Mouse (Mus musculus) T-helper 2 cell (primary cell): ENCODE results near the gene Rabgef1.

Experiments used
- in situ Hi-C: fragments of 300-600 bp; cut with MboI, MseI; formaldehyde crosslinking; loops from one replicate; pipeline ENCODE4 v1.15.1; 2025; ENCODE audit warnings: high pct_unique_total_duplicates

Rabgef1 gene

DNA sequence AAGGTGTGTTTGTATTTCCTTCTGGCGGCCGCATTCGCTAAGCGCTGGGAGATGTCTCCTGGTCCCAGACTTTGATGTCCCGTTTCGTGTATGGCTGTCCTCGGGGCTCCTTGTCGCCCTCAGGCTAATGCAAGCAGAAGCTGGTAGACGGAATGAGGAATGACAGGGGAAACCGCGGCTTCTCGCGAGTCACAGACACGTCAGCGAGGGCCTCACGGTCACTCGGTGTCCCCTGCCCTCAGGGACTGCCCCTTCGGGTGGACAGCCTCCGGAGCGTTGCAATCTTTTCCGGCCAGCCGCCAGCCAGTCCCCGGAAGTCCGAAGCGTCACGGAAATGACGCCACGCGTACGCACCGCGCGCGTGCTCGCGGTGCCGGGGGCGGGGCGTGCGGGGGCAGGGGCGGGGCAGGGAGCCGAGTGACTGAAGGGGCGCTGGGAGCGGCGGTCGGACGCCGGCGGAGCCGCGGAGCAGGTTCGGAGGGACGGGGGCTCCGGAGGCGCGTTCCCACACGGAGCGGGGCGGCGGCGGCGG lies at the start of gene Rabgef1:
Gene Rabgef1, plus strand, starts transcription at position 376 of the 532 bp plus-strand sequence.
- in situ Hi-C loops, result no loop called here

GRCm38 (mm10) chr5:130122355-130122754 lies 49.2 kb upstream of the Rabgef1 start:
- in situ Hi-C loops, result loop anchor here (5.0 kb wide), 1 partner anchor 55 kb away; no protein-coding TSS in a partner anchor

GRCm38 (mm10) chr5:130124271-130124670 lies 47.3 kb upstream of the Rabgef1 start:
- in situ Hi-C loops, result loop anchor here (5.0 kb wide), 1 partner anchor 57 kb away; no protein-coding TSS in a partner anchor

DNA sequence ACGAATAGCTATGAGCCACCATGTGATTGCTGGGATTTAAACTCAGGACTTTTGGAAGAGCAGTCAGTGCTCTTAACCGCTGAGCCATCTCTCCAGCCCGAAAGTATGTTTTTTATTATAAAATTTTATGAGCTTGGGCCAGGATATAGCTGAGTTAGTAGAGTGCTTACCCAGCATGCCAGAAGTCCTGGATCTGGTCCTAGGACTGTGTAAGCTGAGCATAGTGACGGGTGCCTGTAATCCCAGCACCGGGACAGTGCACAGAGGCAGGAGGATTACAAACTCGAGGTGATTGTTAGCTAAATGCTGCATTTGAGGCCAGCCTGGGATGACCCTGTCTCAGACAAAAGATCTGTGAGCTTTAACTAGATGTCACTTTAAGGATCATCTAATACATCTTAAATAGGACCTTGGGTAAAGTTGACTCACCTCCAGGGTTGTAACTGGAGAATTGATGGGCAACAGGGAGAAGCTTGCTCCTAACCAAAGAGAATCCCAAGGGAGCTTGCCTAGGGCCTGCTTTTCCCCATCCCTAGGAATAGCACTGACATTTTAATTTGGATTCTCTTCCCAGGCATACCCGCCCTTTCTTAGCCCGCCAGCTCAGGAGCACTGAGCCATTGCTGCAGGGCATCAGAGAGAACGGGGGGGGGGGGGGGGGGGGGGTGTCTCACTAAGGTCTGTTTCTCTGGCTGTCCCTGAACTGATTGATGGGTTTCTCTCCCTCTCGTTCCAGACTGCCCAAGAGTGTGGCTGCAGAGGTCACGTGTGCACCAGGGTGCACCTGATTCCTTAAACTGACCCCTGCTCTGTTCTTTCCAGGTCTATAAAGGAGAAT lies 42.7 kb upstream of the Rabgef1 start:
- in situ Hi-C loops, result no loop called here

- in situ Hi-C loops, result no loop called here
Measured at GRCm38 (mm10) chr5:130129524-130129793, 42.1 kb upstream of the Rabgef1 start.

- in situ Hi-C loops, result no loop called here
Measured at GRCm38 (mm10) chr5:130136597-130136996, 35.0 kb upstream of the Rabgef1 start.

DNA sequence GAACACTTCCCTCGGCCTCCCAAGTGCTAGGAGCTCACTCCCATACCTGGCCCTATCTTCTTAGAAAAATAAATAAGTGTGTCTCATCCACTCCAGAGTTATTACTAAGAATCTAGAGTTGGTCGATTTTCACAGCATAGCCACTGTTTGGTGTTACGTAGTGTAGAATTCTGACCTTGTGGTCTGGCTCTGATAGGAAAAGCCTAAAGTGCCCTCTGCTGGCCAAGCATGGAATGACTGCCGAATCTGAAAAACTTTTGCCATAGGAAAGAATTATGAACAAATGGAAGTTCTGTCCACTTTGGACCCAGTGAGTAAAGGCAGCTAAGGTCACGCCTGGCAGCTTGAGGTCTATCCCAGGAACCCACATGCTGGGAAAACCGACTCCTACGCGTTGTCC lies 32.2 kb upstream of the Rabgef1 start:
- in situ Hi-C loops, result no loop called here

GRCm38 (mm10) chr5:130141138-130141537 lies 30.5 kb upstream of the Rabgef1 start:
- in situ Hi-C loops, result no loop called here

GRCm38 (mm10) chr5:130142041-130142440 lies 29.6 kb upstream of the Rabgef1 start:
- in situ Hi-C loops, result no loop called here

- in situ Hi-C loops, result no loop called here
Measured at GRCm38 (mm10) chr5:130143101-130143500, 28.5 kb upstream of the Rabgef1 start.

- in situ Hi-C loops, result no loop called here
Measured at GRCm38 (mm10) chr5:130143977-130144333, 27.6 kb upstream of the Rabgef1 start.

DNA sequence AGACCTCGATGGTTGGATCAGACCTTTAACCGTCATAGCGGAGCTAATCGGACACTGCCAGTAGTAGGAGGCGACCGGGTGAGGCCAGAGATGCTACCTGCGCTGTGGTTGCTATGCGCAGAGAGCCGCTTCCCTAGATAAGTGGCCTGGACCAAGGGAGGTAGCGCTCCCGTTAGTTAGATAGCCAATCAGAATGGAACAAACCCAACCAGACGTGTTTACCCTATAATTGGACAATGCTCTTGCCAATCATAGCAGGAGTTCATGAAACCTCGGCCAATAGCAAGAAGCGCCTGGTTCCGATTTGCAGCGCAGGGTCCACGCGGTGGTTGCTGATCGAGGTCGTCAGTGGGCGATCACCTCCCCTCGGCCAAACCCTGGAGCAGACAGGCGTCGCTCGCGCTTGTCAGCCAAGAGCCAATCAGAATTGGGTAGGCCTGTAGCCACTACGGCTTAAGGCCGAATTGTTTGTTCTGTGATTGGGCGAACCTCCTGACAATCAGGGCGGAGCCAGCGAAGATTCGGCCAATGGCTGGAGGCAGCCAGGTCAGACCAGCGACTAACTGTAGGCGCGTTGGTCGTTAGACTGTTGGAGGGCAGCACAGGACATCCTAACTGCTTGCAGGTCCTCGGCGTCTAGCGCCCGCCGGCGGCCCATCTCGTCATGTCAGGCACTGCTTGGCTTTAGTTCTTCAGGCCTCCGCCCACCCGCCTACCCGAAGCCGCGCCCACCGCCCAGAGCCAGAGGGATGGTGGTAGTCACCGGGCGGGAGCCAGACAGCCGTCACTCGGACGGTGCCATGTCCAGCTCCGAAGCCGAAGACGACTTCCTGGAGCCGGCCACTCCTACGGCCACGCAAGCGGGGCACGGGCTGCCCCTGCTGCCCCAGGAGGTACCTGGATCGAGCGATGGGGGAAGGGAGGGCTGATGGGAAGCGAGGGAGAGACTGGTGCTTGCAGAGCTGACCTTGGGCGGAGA lies 27.0 kb upstream of the Rabgef1 start, which contains the start of gene Kctd7:
Gene Kctd7, plus strand, starts transcription at position 528 of the 979 bp plus-strand sequence.
- in situ Hi-C loops, result no loop called here

DNA sequence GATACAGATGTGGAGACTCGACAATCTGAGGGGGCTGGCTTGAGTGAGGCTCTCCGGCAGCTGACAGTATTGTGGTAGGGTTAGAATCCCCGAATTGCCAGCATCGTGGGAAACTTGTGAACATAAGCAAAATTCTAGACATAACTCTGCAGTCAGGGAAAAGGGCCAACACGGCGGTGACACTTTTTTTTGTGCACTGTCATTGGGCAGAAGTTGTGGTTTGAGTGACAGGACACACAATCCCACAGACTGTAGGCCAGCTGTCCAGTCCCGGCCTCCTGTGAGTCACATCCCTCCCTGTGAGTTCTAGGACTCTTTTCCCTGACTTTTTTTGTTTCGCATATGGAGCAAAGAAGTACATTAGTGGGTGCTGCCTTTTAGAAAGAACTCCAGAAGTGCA lies 25.6 kb upstream of the Rabgef1 start:
- in situ Hi-C loops, result no loop called here

DNA sequence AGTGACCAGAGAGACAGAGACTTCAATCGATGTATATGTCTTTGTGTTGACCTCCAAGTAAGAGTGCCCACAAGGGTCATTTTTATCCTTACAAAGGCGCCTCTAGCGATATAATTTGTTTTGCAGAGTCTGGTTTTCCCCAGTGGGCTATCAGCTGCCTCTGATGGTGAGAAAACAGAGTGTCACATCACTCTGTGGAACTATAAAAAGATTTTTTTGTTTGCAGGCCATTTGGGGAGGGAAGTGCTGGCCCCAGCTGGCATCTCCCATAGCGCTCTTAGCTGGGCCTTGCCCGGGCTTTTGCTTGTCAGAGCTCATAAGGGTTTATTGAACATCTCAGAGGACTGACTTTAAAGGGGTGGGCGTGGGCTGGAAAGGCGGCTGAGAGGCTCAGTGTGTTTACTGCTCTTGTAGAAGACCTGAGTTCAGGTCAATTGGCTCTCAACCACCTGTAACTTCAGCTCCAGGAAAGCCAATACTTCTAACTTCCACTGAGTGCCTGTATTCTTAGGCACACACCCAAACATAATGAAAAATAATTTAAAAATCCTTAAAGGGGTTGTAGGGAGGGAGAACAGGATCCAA lies 21.8 kb upstream of the Rabgef1 start:
- in situ Hi-C loops, result no loop called here

DNA sequence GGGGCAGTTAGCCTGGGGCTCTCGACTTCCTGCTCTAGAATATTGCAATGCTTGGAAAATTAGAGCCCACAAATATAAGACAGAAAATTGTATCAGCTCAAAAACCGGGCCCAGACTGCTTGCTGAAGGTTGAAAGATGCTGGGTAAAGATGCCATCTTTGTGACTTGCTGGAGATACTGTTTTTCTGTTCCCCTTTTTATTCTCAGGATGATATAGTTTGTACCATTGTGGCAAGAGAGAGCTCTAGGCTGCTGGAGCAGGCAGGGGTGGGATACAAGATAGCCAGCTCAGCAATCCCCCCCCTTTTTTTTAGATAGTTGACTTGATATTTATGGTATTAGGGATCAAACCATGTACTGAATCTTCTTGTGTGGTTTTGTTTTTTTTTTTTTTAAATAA lies 17.3 kb upstream of the Rabgef1 start:
- in situ Hi-C loops, result no loop called here

GRCm38 (mm10) chr5:130158545-130158944 lies 13.1 kb upstream of the Rabgef1 start:
- in situ Hi-C loops, result no loop called here

DNA sequence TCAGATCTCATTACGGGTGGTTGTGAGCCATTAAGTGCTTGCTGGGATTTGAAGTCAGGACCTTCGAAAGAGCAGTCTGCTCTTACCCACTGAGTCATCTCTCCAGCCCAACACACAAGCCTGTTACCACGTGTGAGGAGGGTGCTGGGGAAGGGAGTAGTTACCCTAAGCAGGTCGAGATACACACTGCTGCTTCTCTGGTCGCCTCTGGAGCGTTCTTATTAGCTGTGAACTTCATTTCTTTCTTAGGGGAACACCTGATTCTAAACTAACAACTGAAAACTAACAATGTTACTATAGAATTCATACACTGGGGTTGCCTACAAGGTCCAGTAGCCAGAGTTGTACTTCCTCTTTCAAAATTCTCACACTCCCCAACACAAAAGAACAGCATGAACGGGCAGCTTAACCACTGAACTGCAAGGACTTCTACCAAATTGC lies 11.8 kb upstream of the Rabgef1 start:
- in situ Hi-C loops, result no loop called here

DNA sequence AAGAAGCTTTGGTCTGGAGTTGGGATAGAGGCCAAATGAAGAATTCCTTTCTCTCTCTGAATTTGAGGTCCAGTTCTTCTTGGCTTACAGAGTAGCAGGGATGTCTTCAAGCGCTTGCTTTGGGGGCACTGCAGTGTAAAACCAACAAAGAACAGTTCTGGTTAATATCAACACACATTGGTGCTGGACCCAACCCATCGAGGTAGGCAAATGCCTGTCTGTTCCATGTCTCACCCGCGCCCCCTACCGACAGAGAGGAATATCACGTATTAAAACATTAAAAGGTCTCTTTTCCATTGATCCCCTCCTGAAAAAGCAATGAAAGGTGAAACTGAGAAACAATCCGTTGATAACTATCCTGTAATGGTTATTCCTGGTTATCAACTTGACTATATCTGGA lies 7.9 kb upstream of the Rabgef1 start:
- in situ Hi-C loops, result no loop called here

DNA sequence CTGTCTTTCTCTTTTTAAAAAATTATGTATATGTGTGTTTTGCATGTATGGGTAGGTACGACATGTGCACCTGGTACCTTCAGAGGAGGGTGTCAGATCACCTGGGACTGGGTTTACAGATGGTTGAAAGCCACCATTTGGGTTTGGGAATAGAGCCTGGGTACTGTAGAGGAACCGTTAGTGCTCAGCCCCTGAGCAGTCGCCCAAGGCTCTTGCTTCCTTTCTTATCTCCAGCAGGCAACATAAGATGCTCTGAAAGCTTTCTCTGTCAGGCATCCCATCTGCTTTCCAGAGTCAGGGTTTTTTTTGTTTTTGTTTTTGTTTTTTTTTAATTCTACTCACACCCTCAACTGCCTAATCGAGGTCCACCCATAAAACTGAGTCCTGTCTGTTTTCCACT lies 6.4 kb upstream of the Rabgef1 start:
- in situ Hi-C loops, result no loop called here

DNA sequence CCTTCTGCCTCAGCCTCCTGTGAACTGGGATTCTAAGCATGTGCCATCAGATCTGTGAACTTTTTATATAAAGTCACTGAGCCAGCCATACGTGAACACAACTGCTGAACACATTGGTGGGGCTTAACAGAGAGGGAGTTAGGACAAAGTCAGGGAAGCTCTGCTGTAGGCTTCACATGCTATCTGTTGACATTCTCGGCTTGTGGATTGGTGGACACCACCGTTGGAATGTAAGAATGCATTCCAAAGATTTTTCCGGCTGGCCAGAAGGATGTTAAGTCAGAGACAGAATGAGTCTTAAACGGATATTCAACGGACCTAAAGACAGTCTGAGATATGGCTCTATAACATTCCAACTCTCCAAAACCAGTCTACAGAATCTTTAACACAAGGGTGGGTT lies 2.5 kb upstream of the Rabgef1 start:
- in situ Hi-C loops, result no loop called here

DNA sequence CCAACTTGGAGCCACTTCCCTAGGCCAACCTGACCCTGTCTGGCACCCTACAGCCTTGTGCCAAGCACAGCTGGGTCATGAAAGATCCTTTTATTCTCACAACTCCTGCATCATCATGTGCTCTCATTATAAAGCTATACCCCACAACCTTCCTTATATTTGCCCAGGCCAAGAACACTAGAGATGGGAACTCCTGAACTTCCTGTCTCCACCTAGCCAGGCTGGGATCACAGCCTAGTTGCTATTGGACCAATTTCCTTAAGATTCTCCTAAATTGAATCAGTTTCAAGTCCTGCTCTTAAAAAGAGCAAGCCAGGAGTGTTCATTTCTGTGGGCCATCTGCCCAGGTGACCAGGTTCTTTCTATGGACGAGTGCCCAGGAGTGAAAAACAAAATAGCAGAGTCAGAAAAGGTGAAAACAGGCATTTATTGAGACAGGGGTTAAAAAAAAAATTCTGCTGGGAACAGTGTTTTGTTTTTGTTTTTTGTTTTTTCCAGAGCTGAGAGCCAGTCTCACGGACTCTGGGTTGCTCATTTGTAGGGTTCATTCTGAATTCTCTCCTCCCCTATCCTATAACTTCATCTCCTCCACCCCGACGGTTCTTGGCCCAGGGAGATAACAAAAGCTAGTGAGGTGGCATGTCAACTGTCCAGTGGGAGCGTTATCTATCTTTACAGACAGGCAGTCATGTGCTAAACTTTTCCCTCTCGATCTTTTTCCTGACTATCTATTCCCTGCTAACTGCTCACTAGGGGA lies 754 bp upstream of the Rabgef1 start:
- in situ Hi-C loops, result no loop called here
